ENCODE assay signal across 21 mouse cellular contexts in the genomic region with DNA sequence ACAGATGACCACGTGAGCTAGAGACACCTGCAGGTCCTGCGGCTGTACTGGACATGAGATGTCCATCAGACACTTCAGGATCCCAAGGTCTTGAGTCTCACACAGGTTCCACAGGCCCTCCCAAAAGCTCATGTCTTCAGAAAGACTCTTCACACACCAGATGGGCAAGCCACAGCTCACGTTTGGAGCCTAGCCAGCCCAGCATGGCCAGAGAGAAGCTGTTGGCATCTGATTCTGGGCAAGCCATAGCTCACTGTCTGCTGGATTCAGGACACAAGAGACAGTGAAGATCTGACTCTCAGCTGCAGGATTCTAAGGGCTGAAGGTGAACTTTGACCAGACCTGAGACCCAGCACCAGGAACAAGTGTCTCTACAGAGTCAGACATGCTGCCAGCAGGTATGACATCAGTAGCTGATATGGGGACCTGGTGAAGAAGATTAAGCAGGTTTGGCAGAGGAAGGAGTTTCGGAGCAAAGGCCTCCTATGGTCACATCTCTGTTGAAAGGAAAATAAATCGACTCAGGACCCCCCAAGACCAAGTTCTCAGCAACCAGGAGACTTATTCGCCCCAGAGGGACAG. TPM values are rescaled to one million over a fixed set of nuclear protein-coding genes. Genes with fewer than 3 reads are reported as not detected.
DNase-seq lines count a peak whose midpoint lies in the region; ATAC-seq and TF ChIP-seq lines count a peak whose summit lies in the region.
"Had no signal": no experiment of that assay in that cellular context is flagged by ENCODE, and none has a peak within 500 bp of the region (broad histone marks: within the 10 kb centered on the region; RNA-seq: fewer than 3 reads in every experiment).

No protein-coding gene starts in this region.

- no peaks in the 10 kb centered on the region for H3K4me1 ChIP-seq in hindbrain, postnatal 0 days (ENCODE audit: insufficient read depth, low read length)
- H3K4me1 ChIP-seq in hindbrain, embryonic 14.5 days (replicated peaks; ENCODE audit: control insufficient read depth, insufficient read depth, low read length) = no peaks in the 10 kb centered on the region
- peaks cover 57% of the 10 kb centered on the region for H3K4me1 ChIP-seq in liver, embryonic 16.5 days (ENCODE audit: control insufficient read depth, low read depth, low read length)
- H3K4me1 ChIP-seq in neural tube, embryonic 15.5 days = no peaks in the 10 kb centered on the region
- H3K4me1 ChIP-seq in thymus, adult 2 months (replicated peaks; ENCODE audit: control insufficient read depth, insufficient read depth, low read length) = no peaks in the 10 kb centered on the region

- TF ChIP-seq CTCF in hindbrain, postnatal 0 days (IDR thresholded peaks at IDR 0.05; ENCODE audit: low read depth) = no peak
- TF ChIP-seq CTCF in thymus, adult 2 months (IDR thresholded peaks at IDR 0.05; ENCODE audit: borderline replicate concordance, control insufficient read depth, extremely low read depth, insufficient read depth, low read length, poor library complexity) = no peak

- H3K4me2 ChIP-seq in hindbrain, postnatal 0 days (ENCODE audit: low read depth, low read length) = no peak overlapping the region
- no peak overlapping the region for H3K4me2 ChIP-seq in hindbrain, embryonic 14.5 days (replicated peaks)
- H3K4me2 ChIP-seq in liver, embryonic 16.5 days (ENCODE audit: low read depth, low read length) = peak overlapping the region; percentile 61
- H3K4me2 ChIP-seq in neural tube, embryonic 15.5 days = no peak overlapping the region

- no peaks in the 10 kb centered on the region for H3K27me3 ChIP-seq in hindbrain, postnatal 0 days (ENCODE audit: insufficient read depth, low read length)
- no peaks in the 10 kb centered on the region for H3K27me3 ChIP-seq in hindbrain, embryonic 14.5 days (ENCODE audit: control insufficient read depth, insufficient read depth, low read length)
- no peaks in the 10 kb centered on the region for H3K27me3 ChIP-seq in liver, embryonic 16.5 days (ENCODE audit: control insufficient read depth, insufficient read depth, low read depth, low read length)
- H3K27me3 ChIP-seq in neural tube, embryonic 15.5 days (replicated peaks) = no peaks in the 10 kb centered on the region
- no peaks in the 10 kb centered on the region; the same call in 1 of the 2 replicates for H3K27me3 ChIP-seq in thymus, adult 2 months (ENCODE audit: control insufficient read depth, insufficient read depth, low read length)

- WGBS in hindbrain, postnatal 0 days = 66% methylated on average over 6 of the region's 6 CpGs
- WGBS in hindbrain, embryonic 14.5 days = 77% methylated on average over 6 of the region's 6 CpGs
- 53% methylated on average over 6 of the region's 6 CpGs for WGBS in liver, embryonic 16.5 days (ENCODE audit: insufficient replicate concordance)
- 81% methylated on average over 6 of the region's 6 CpGs for WGBS in neural tube, embryonic 15.5 days
- WGBS in thymus, adult 2 months = 85% methylated on average over 6 of the region's 6 CpGs

- DNase-seq in hindbrain, postnatal 0 days (ENCODE audit: low spot score) = peak; percentile 73
- no peak for DNase-seq in hindbrain, embryonic 14.5 days (ENCODE audit: low spot score)
- peak; percentile 30 for DNase-seq in adipocyte (ENCODE audit: low spot score)
- DNase-seq in frontal cortex, postnatal 14 days (ENCODE audit: low spot score in 2 of 2) = no peak
- DNase-seq in thymus, adult 2 months = no peak
- DNase-seq: adrenal gland, postnatal 36 days; cerebellum, adult 11-12 months; kidney, postnatal 10 days; lung, adult 18-20 months; lung, postnatal 4 days; midbrain, embryonic 14.5 days; thymus, postnatal 25 days had no signal

- ATAC-seq in hindbrain, postnatal 0 days = no peak
- no peak for ATAC-seq in hindbrain, embryonic 14.5 days (ENCODE audit: low FRiP score)
- peak; percentile 51 for ATAC-seq in erythroblast, adult 5-6 weeks (replicated peaks; ENCODE audit: low FRiP score, poor library complexity, severe bottlenecking)
- ATAC-seq in liver, embryonic 16.5 days (ENCODE audit: low read depth) = no peak
- ATAC-seq in neural tube, embryonic 15.5 days (ENCODE audit: low FRiP score) = no peak
- ATAC-seq: intestine, postnatal 0 days had no signal

- no peak for TF ChIP-seq POLR2A in thymus, adult 2 months (IDR thresholded peaks at IDR 0.05; ENCODE audit: control insufficient read depth, extremely low read depth, insufficient read depth, low read length, poor library complexity)

- H3K27ac ChIP-seq in hindbrain, postnatal 0 days = no peak overlapping the region; the same call in 1 of the 2 replicates
- H3K27ac ChIP-seq in hindbrain, embryonic 14.5 days = no peak overlapping the region
- H3K27ac ChIP-seq in liver, embryonic 16.5 days (ENCODE audit: low read length) = peak overlapping the region; percentile 100
- H3K27ac ChIP-seq in neural tube, embryonic 15.5 days (replicated peaks) = no peak overlapping the region
- H3K27ac ChIP-seq in thymus, adult 2 months (ENCODE audit: control insufficient read depth, insufficient read depth, low read length) = no peak overlapping the region

- no peak overlapping the region for H3K4me3 ChIP-seq in hindbrain, postnatal 0 days (ENCODE audit: low read length)
- no peak overlapping the region for H3K4me3 ChIP-seq in hindbrain, embryonic 14.5 days (replicated peaks; ENCODE audit: low read length)
- no peak overlapping the region for H3K4me3 ChIP-seq in liver, embryonic 16.5 days (ENCODE audit: low read depth, low read length)
- no peak overlapping the region for H3K4me3 ChIP-seq in neural tube, embryonic 15.5 days (replicated peaks)
- H3K4me3 ChIP-seq in thymus, adult 2 months (ENCODE audit: control insufficient read depth, insufficient read depth, low read length) = no peak overlapping the region

- H3K9me3 ChIP-seq in hindbrain, postnatal 0 days (ENCODE audit: low read length) = no peaks in the 10 kb centered on the region
- peaks cover 3% of the 10 kb centered on the region; the same call in 1 of the 2 replicates for H3K9me3 ChIP-seq in hindbrain, embryonic 14.5 days (ENCODE audit: control insufficient read depth, low read length)
- H3K9me3 ChIP-seq in liver, embryonic 16.5 days (replicated peaks; ENCODE audit: control insufficient read depth, low read length) = no peaks in the 10 kb centered on the region
- H3K9me3 ChIP-seq in neural tube, embryonic 15.5 days (replicated peaks) = no peaks in the 10 kb centered on the region

- H3K9ac ChIP-seq in hindbrain, postnatal 0 days (replicated peaks; ENCODE audit: low read length) = no peak overlapping the region
- H3K9ac ChIP-seq in hindbrain, embryonic 14.5 days = no peak overlapping the region
- peak overlapping the region; percentile 58 for H3K9ac ChIP-seq in liver, embryonic 16.5 days (ENCODE audit: low read depth, low read length)
- H3K9ac ChIP-seq in neural tube, embryonic 15.5 days (replicated peaks) = no peak overlapping the region

- H3K36me3 ChIP-seq in hindbrain, postnatal 0 days (ENCODE audit: insufficient read depth, low read length) = no peaks in the 10 kb centered on the region
- H3K36me3 ChIP-seq in hindbrain, embryonic 14.5 days (replicated peaks; ENCODE audit: control insufficient read depth, insufficient read depth) = no peaks in the 10 kb centered on the region
- no peaks in the 10 kb centered on the region; the same call in 1 of the 2 replicates for H3K36me3 ChIP-seq in liver, embryonic 16.5 days (ENCODE audit: control insufficient read depth, insufficient read depth)
- no peaks in the 10 kb centered on the region for H3K36me3 ChIP-seq in neural tube, embryonic 15.5 days
- no peaks in the 10 kb centered on the region for H3K36me3 ChIP-seq in thymus, adult 2 months (ENCODE audit: control insufficient read depth, insufficient read depth, low read length)

RNA-seq across cellular contexts. Expression of a gene that starts 4.9 kb away (rescaled TPM):
- total RNA-seq in hindbrain, postnatal 0 days (2014; rRNA removed) = not detected in 2 replicates
- polyA plus RNA-seq in hindbrain, postnatal 0 days (2015; fragmentation: Nextera tagmentation; extraction: Ambion mirVana) = not detected in 2 replicates
- polyA plus RNA-seq in hindbrain, embryonic 14.5 days (2014; fragmentation: Nextera tagmentation; extraction: Ambion mirVana) = 0.50 TPM in 1 of 2 replicates, not detected in the other
- 411 and 506 TPM in 2 replicates for total RNA-seq in erythroblast, adult 5-6 weeks (2015; ENCODE audit: low replicate concordance)
- total RNA-seq in erythroblast, adult 5-6 weeks (2017; ENCODE audit: low replicate concordance) = 369 and 379 TPM in 2 replicates
- 258 and 277 TPM in 2 replicates for polyA plus RNA-seq in liver, embryonic 16.5 days (2015; fragmentation: Nextera tagmentation; extraction: Ambion mirVana)
- not detected in 2 replicates for polyA plus RNA-seq in neural tube, embryonic 15.5 days (2015; fragmentation: Nextera tagmentation; extraction: Ambion mirVana)
- polyA plus RNA-seq in thymus, adult 2 months (2012; rRNA removed) = 1.8 and 1.9 TPM in 2 replicates
- total RNA-seq: adrenal gland, postnatal 36 days; ES-E14; left cerebral cortex, postnatal 25 days had no signal
- polyA plus RNA-seq: intestine, postnatal 0 days; midbrain, embryonic 14.5 days had no signal

RNA-seq across cellular contexts. Expression of a gene that starts 12.0 kb away (rescaled TPM):
- 8.1 and 10.9 TPM in 2 replicates for total RNA-seq in hindbrain, postnatal 0 days (2014; rRNA removed)
- 8.5 and 11.0 TPM in 2 replicates for polyA plus RNA-seq in hindbrain, postnatal 0 days (2015; fragmentation: Nextera tagmentation; extraction: Ambion mirVana)
- 6.2 and 7.5 TPM in 2 replicates for polyA plus RNA-seq in hindbrain, embryonic 14.5 days (2014; fragmentation: Nextera tagmentation; extraction: Ambion mirVana)
- 70.4 and 120 TPM in 2 replicates for total RNA-seq in erythroblast, adult 5-6 weeks (2015; ENCODE audit: low replicate concordance)
- 62.4 and 85.2 TPM in 2 replicates for total RNA-seq in erythroblast, adult 5-6 weeks (2017; ENCODE audit: low replicate concordance)
- polyA plus RNA-seq in liver, embryonic 16.5 days (2015; fragmentation: Nextera tagmentation; extraction: Ambion mirVana) = 20.8 and 25.3 TPM in 2 replicates
- 4.2 and 9.2 TPM in 2 replicates for polyA plus RNA-seq in neural tube, embryonic 15.5 days (2015; fragmentation: Nextera tagmentation; extraction: Ambion mirVana)
- 24.9 and 26.7 TPM in 2 replicates for polyA plus RNA-seq in thymus, adult 2 months (2012; rRNA removed)

RNA-seq across cellular contexts. Expression of a gene that starts 13.7 kb away (rescaled TPM):
- not detected in 2 replicates for total RNA-seq in hindbrain, postnatal 0 days (2014; rRNA removed)
- not detected in 2 replicates for polyA plus RNA-seq in hindbrain, postnatal 0 days (2015; fragmentation: Nextera tagmentation; extraction: Ambion mirVana)
- not detected in 2 replicates for polyA plus RNA-seq in hindbrain, embryonic 14.5 days (2014; fragmentation: Nextera tagmentation; extraction: Ambion mirVana)
- total RNA-seq in erythroblast, adult 5-6 weeks (2015; ENCODE audit: low replicate concordance) = 0.96 TPM in 1 of 2 replicates, not detected in the other
- total RNA-seq in erythroblast, adult 5-6 weeks (2017; ENCODE audit: low replicate concordance) = not detected in 2 replicates
- 0.09 and 0.12 TPM in 2 replicates for polyA plus RNA-seq in liver, embryonic 16.5 days (2015; fragmentation: Nextera tagmentation; extraction: Ambion mirVana)
- polyA plus RNA-seq in neural tube, embryonic 15.5 days (2015; fragmentation: Nextera tagmentation; extraction: Ambion mirVana) = not detected in 2 replicates
- polyA plus RNA-seq in thymus, adult 2 months (2012; rRNA removed) = not detected in 2 replicates
- total RNA-seq: adrenal gland, postnatal 36 days; ES-E14; left cerebral cortex, postnatal 25 days had no signal
- polyA plus RNA-seq: heart, embryonic 16.5 days; hindbrain, embryonic 11.5 days; intestine, postnatal 0 days; midbrain, embryonic 14.5 days; stomach, embryonic 14.5 days had no signal

RNA-seq across cellular contexts. Expression of a gene that starts 26.5 kb away (rescaled TPM):
- not detected in 2 replicates for total RNA-seq in hindbrain, postnatal 0 days (2014; rRNA removed)
- not detected in 2 replicates for polyA plus RNA-seq in hindbrain, postnatal 0 days (2015; fragmentation: Nextera tagmentation; extraction: Ambion mirVana)
- not detected in 2 replicates for polyA plus RNA-seq in hindbrain, embryonic 14.5 days (2014; fragmentation: Nextera tagmentation; extraction: Ambion mirVana)
- total RNA-seq in erythroblast, adult 5-6 weeks (2015; ENCODE audit: low replicate concordance) = not detected in 2 replicates
- total RNA-seq in erythroblast, adult 5-6 weeks (2017; ENCODE audit: low replicate concordance) = not detected in 2 replicates
- polyA plus RNA-seq in liver, embryonic 16.5 days (2015; fragmentation: Nextera tagmentation; extraction: Ambion mirVana) = 0.28 and 0.71 TPM in 2 replicates
- polyA plus RNA-seq in neural tube, embryonic 15.5 days (2015; fragmentation: Nextera tagmentation; extraction: Ambion mirVana) = 0.13 and 10.1 TPM in 2 replicates
- 55.4 and 57.8 TPM in 2 replicates for polyA plus RNA-seq in thymus, adult 2 months (2012; rRNA removed)
- total RNA-seq: adrenal gland, postnatal 36 days; left cerebral cortex, postnatal 25 days had no signal
- polyA plus RNA-seq: midbrain, embryonic 14.5 days had no signal

Comparison
In these comparisons a context has a peak if more than half of its experiments do, and no peak if none do; other contexts are left out.
1. DNase-seq: peak in hindbrain, postnatal 0 days (single experiment) and adipocyte (single experiment); none in hindbrain, embryonic 14.5 days (single experiment), frontal cortex, postnatal 14 days (0 of 2) and thymus, adult 2 months (single experiment).
2. RNA of a gene that starts 4.9 kb away (polyA plus RNA-seq): 258 to 277 TPM in liver, embryonic 16.5 days; 1.8 to 1.9 TPM in thymus, adult 2 months, 0.50 TPM in hindbrain, embryonic 14.5 days, not detected in neural tube, embryonic 15.5 days and not detected in hindbrain, postnatal 0 days; every median in the first group is over 10 times any median in the second.